Mouse (Mus musculus): Measurements from ENCODE around the gene Scrn2. TPM values are rescaled to one million over a fixed set of nuclear protein-coding genes. Genes with fewer than 3 reads are reported as not detected.

Scrn2 gene
- polyA plus RNA-seq, 1 experiment from 2014 or later: 26.5 TPM

GRCm38 (mm10) chr11:97050944-97051586 is 21.3 kb downstream of the Scrn2 start:
- no peak for DNase-seq (ENCODE audit: low spot score)
- WGBS: 33% methylated on average over 13 of the region's 13 CpGs
- H3K9me3 ChIP-seq (ENCODE audit: control insufficient read depth, low read length): no peaks in the 10 kb centered on the region
- peaks cover 11% of the 10 kb centered on the region for H3K4me1 ChIP-seq (ENCODE audit: control insufficient read depth, insufficient read depth, low read length)
- ATAC-seq (ENCODE audit: insufficient read depth, low FRiP score, low TSS enrichment): no peak
- H3K9ac ChIP-seq (ENCODE audit: low read length): peak overlapping the region; percentile 80
- peak overlapping the region; percentile 95 for H3K4me2 ChIP-seq (ENCODE audit: low read depth)
- peaks cover 5% of the 10 kb centered on the region for H3K36me3 ChIP-seq (ENCODE audit: control insufficient read depth, insufficient read depth, low read length)
- no peaks in the 10 kb centered on the region for H3K27me3 ChIP-seq (ENCODE audit: control insufficient read depth, insufficient read depth, low read length)
- peak overlapping the region; percentile 71 for H3K4me3 ChIP-seq (ENCODE audit: low read depth, low read length)
- H3K27ac ChIP-seq (ENCODE audit: low read depth, low read length): no peak overlapping the region

DNA sequence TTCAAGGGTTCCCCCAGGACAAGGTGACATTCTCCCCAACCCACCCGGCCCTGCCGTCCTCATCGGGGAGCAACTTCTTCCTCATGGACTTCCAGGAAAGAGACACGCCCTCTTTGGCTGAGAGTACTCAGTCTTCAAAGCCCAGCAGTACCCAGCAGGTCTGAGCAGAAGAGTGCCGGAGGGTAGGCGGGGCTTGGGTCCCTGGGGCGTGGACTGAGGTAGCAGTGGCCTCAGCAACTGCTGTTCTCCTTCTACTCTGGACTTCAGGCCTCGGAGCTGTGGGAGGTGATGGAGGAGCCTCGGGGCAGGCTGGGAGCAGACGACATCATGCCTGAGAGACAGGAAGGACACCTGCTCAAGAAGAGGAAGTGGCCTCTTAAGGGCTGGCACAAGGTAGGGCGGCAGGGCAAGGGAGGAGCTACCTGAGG is 22.5 kb downstream of the Scrn2 start:
- 21% methylated on average over 11 of the region's 11 CpGs for WGBS
- peaks cover 3% of the 10 kb centered on the region; the same call in 1 of the 2 replicates for H3K36me3 ChIP-seq (ENCODE audit: control insufficient read depth, insufficient read depth, low read length)

DNA sequence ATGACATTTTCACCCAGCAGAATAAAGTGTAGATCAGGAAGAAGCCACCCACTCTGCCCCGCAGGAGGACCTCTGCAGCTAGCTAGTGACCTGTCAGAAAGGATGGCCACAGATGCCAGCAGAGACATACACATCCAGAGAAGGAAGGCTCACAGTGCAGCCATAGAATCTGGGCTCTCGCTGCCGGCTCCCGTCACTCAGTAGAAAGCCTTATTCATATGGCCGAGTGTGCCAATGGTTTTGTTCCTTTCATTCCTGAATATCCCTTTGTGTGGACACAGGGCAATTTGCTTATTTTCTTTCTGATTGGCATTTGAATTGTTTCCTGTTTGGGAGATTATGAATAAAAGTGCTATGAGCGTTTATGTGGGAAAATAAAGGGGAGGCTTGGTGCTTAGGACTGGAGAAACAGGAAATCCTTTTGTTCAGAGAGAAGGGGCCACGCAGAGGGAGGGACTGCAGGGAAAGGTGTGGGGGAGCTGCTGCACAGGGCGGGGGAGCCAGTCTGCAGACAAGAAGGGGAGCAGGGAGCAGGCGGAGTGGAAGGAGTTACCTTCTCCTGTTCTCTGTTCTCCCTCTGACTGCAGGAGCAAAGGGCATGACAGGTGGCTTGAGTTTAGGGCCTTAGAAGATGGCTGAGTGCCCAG is 33.7 kb downstream of the Scrn2 start:
- Histone ChIP-seq H3K4me2 (ENCODE audit: low read depth) (no peak overlapping the region), H3K27ac (ENCODE audit: low read depth, low read length) (no peak overlapping the region), H3K36me3 (ENCODE audit: control insufficient read depth, insufficient read depth, low read length) (no peaks in the 10 kb centered on the region; the same call in 1 of the 2 replicates), H3K9ac (ENCODE audit: low read length) (no peak overlapping the region), H3K27me3 (ENCODE audit: control insufficient read depth, insufficient read depth, low read length) (no peaks in the 10 kb centered on the region), H3K4me3 (ENCODE audit: low read depth, low read length) (no peak overlapping the region), H3K4me1 (ENCODE audit: control insufficient read depth, insufficient read depth, low read length) (no peaks in the 10 kb centered on the region), H3K9me3 (ENCODE audit: control insufficient read depth, low read length) (no peaks in the 10 kb centered on the region)
- WGBS: 64% methylated on average over 9 of the region's 9 CpGs
- DNase-seq (ENCODE audit: low spot score) (no peak), ATAC-seq (ENCODE audit: insufficient read depth, low FRiP score, low TSS enrichment) (no peak)

More for the DNA sequence above, 22.5 kb downstream of the Scrn2 start:
- no peak overlapping the region for H3K4me2 ChIP-seq (ENCODE audit: low read depth)
- DNase-seq (ENCODE audit: low spot score): no peak
- peaks cover 11% of the 10 kb centered on the region for H3K4me1 ChIP-seq (ENCODE audit: control insufficient read depth, insufficient read depth, low read length)
- H3K27me3 ChIP-seq (ENCODE audit: control insufficient read depth, insufficient read depth, low read length): no peaks in the 10 kb centered on the region
- ATAC-seq (ENCODE audit: insufficient read depth, low FRiP score, low TSS enrichment): no peak
- no peak overlapping the region for H3K4me3 ChIP-seq (ENCODE audit: low read depth, low read length)
- H3K27ac ChIP-seq (ENCODE audit: low read depth, low read length): no peak overlapping the region
- H3K9ac ChIP-seq (ENCODE audit: low read length): no peak overlapping the region
- H3K9me3 ChIP-seq (ENCODE audit: control insufficient read depth, low read length): no peaks in the 10 kb centered on the region

- Histone ChIP-seq H3K27me3 (ENCODE audit: control insufficient read depth, insufficient read depth, low read length) (no peaks in the 10 kb centered on the region), H3K9ac (ENCODE audit: low read length) (no peak overlapping the region), H3K4me3 (ENCODE audit: low read depth, low read length) (no peak overlapping the region), H3K4me1 (ENCODE audit: control insufficient read depth, insufficient read depth, low read length) (no peaks in the 10 kb centered on the region), H3K4me2 (ENCODE audit: low read depth) (no peak overlapping the region), H3K27ac (ENCODE audit: low read depth, low read length) (no peak overlapping the region), H3K9me3 (ENCODE audit: control insufficient read depth, low read length) (no peaks in the 10 kb centered on the region), H3K36me3 (ENCODE audit: control insufficient read depth, insufficient read depth, low read length) (no peaks in the 10 kb centered on the region; the same call in 1 of the 2 replicates)
- DNase-seq (ENCODE audit: low spot score) (no peak), ATAC-seq (ENCODE audit: insufficient read depth, low FRiP score, low TSS enrichment) (no peak)
- WGBS: 91% methylated on average over 3 of the region's 3 CpGs
Measured at GRCm38 (mm10) chr11:97063921-97064295, 34.2 kb downstream of the Scrn2 start.

- Histone ChIP-seq H3K4me1 (ENCODE audit: control insufficient read depth, insufficient read depth, low read length) (no peaks in the 10 kb centered on the region), H3K9ac (ENCODE audit: low read length) (no peak overlapping the region), H3K27ac (ENCODE audit: low read depth, low read length) (no peak overlapping the region), H3K27me3 (ENCODE audit: control insufficient read depth, insufficient read depth, low read length) (no peaks in the 10 kb centered on the region), H3K4me2 (ENCODE audit: low read depth) (no peak overlapping the region), H3K9me3 (ENCODE audit: control insufficient read depth, low read length) (no peaks in the 10 kb centered on the region), H3K4me3 (ENCODE audit: low read depth, low read length) (no peak overlapping the region), H3K36me3 (ENCODE audit: control insufficient read depth, insufficient read depth, low read length) (no peaks in the 10 kb centered on the region; the same call in 1 of the 2 replicates)
- ATAC-seq (ENCODE audit: insufficient read depth, low FRiP score, low TSS enrichment) (no peak), DNase-seq (ENCODE audit: low spot score) (no peak)
- 92% methylated on average over 12 of the region's 12 CpGs for WGBS
Measured at GRCm38 (mm10) chr11:97065538-97066295, 36.0 kb downstream of the Scrn2 start.

DNA sequence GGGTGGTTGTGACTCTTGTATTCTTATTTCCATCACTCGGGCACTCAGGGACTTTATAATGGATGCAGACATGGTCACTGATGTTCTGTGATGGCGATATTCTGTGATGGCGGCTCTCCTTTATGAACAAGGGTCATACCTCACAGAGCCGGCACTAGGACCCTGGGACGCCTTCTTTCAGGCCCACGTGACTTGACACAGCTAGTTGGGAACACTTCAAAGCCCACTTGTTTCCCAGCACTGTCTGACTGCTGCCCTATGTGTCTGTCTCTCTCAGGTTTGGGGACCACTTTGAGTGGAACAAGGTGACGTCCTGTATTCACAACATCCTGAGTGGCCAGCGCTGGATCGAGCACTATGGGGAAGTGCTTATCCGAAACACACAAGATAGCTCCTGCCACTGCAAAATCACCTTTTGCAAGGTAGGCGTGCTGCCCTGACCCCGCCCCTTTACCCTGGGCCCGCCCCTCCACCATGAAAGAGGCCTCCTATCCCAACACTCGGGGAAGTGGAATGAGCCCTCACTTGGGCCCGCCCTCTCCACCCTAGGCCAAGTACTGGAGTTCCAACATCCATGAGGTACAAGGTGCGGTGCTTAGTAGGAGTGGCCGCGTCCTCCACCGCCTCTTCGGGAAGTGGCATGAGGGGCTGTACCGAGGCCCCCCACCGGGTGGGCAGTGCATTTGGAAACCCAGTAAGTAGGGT is 37.1 kb downstream of the Scrn2 start:
- Histone ChIP-seq H3K27ac (ENCODE audit: low read depth, low read length) (no peak overlapping the region), H3K36me3 (ENCODE audit: control insufficient read depth, insufficient read depth, low read length) (no peaks in the 10 kb centered on the region; the same call in 1 of the 2 replicates), H3K27me3 (ENCODE audit: control insufficient read depth, insufficient read depth, low read length) (no peaks in the 10 kb centered on the region), H3K9me3 (ENCODE audit: control insufficient read depth, low read length) (no peaks in the 10 kb centered on the region), H3K4me2 (ENCODE audit: low read depth) (no peak overlapping the region), H3K9ac (ENCODE audit: low read length) (no peak overlapping the region), H3K4me3 (ENCODE audit: low read depth, low read length) (no peak overlapping the region), H3K4me1 (ENCODE audit: control insufficient read depth, insufficient read depth, low read length) (no peaks in the 10 kb centered on the region)
- 43% methylated on average over 22 of the region's 22 CpGs for WGBS
- ATAC-seq (ENCODE audit: insufficient read depth, low FRiP score, low TSS enrichment): no peak
- DNase-seq (ENCODE audit: low spot score): no peak

GRCm38 (mm10) chr11:97069333-97069732 is 39.6 kb downstream of the Scrn2 start:
- no peak for ATAC-seq (ENCODE audit: insufficient read depth, low FRiP score, low TSS enrichment)
- no peak overlapping the region for H3K4me2 ChIP-seq (ENCODE audit: low read depth)

GRCm38 (mm10) chr11:97069770-97070169 is 40.0 kb downstream of the Scrn2 start:
- DNase-seq (ENCODE audit: low spot score): no peak
- no peak overlapping the region for H3K4me3 ChIP-seq (ENCODE audit: low read depth, low read length)
- WGBS: 81% methylated on average over 2 of the region's 2 CpGs
- no peak overlapping the region for H3K4me2 ChIP-seq (ENCODE audit: low read depth)
- no peaks in the 10 kb centered on the region for H3K27me3 ChIP-seq (ENCODE audit: control insufficient read depth, insufficient read depth, low read length)
- no peak for ATAC-seq (ENCODE audit: insufficient read depth, low FRiP score, low TSS enrichment)
- no peak overlapping the region for H3K9ac ChIP-seq (ENCODE audit: low read length)
- no peaks in the 10 kb centered on the region; the same call in 1 of the 2 replicates for H3K36me3 ChIP-seq (ENCODE audit: control insufficient read depth, insufficient read depth, low read length)
- H3K4me1 ChIP-seq (ENCODE audit: control insufficient read depth, insufficient read depth, low read length): no peaks in the 10 kb centered on the region
- no peak overlapping the region for H3K27ac ChIP-seq (ENCODE audit: low read depth, low read length)
- H3K9me3 ChIP-seq (ENCODE audit: control insufficient read depth, low read length): no peaks in the 10 kb centered on the region

More at GRCm38 (mm10) chr11:97069333-97069732, 39.6 kb downstream of the Scrn2 start:
- Histone ChIP-seq H3K9ac (ENCODE audit: low read length) (no peak overlapping the region), H3K36me3 (ENCODE audit: control insufficient read depth, insufficient read depth, low read length) (no peaks in the 10 kb centered on the region; the same call in 1 of the 2 replicates), H3K4me3 (ENCODE audit: low read depth, low read length) (no peak overlapping the region), H3K27me3 (ENCODE audit: control insufficient read depth, insufficient read depth, low read length) (no peaks in the 10 kb centered on the region), H3K27ac (ENCODE audit: low read depth, low read length) (no peak overlapping the region), H3K9me3 (ENCODE audit: control insufficient read depth, low read length) (no peaks in the 10 kb centered on the region), H3K4me1 (ENCODE audit: control insufficient read depth, insufficient read depth, low read length) (no peaks in the 10 kb centered on the region)
- no peak for DNase-seq (ENCODE audit: low spot score)
- WGBS: 70% methylated on average over 1 of the region's 1 CpGs
